Mouse (Mus musculus): ENCODE data around the gene Gjb6. TPM values are rescaled to one million over a fixed set of nuclear protein-coding genes. Genes with fewer than 3 reads are reported as not detected.

The Gjb6 gene
- not detected for total RNA-seq (2021)
- long read RNA-seq, experiment 1: 0 reads
- long read RNA-seq, experiment 2: 0 reads

DNA sequence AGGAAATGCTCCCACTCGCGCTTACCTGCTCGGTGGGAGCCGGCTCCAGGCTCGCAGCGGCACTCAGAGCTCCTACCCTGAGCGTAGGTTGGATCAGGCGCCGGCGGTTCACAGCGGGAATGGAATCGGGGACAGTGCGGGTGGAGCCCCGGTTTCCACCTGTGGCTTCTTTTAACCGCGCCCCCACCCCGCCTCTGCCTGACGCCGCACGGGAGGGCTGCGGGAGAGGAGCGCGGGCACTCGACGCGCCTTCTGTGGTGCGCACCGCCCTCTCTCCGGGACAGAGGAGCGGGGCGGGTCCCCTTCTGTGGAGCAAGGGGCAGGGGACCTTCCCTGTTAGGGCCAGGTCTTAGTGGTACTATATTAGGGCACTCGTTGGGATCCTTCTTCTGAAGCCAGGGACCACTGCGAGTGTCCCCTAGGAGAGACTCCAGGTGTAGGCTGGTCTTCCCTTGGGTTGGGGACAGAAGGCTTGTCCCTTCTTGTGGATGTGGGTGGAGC, at the start of gene Gjb6:
TSS of gene Gjb6 (minus strand) at position 451 of the 501 bp plus-strand sequence.
- no peak for DNase-seq

DNA sequence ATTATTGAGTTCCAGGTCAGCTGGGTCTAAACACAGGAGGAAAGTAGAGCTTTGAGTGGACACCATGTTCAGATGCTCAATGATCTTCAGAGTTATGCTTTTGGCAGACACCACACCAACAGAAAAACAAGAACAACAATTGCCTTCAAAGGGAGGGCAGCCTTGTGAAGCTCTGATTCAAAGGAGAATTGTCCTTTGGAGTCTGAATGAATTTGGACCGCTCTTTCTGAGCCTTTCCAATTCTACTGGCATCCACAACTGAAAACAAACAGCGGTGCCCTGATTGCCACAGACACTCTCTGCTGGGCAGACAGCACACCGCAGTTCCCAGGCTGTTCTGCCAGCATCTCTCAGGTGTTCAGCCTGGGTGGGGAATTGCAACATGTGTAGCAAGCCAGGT, 32.1 kb upstream of the Gjb6 start:
- DNase-seq: no peak

DNA sequence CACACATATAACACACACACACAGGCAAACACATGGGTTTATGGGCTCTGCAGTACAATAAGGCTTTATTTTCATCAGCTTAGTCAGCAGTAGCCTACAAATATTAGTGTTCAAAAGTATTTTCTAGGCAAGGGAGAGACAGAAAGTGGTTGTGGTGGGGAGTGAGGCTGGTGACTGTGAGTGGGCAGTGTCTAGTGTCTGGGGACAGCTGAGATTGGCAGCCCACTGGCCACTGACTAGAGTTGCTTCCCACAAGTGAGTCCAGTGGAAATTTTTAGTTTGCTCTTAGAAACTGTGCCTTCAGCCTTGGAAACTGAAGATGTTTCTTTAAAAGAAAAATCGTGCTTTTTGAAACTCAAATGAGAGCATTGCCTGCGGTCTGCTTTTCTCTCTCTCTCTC, 28.4 kb upstream of the Gjb6 start:
- DNase-seq: no peak

DNA sequence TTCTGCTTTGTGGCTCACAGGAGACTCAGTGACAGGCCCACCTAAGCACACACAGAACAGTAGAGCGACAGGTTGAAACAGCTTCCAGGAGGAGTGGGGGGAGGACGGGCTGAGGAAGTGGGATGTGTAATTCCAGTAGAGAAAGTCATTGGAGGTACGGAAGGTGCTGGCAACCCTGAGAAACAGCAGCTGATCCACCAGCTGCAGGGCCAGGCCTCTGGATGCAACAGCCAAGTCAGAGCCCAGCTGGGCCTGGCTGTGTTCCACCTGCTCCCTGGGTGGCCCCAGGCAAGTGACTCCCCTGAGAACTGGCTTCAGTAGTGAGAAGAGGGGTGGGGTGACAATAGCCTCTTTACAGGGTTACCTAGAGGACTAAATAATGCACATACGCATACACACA, 27.8 kb upstream of the Gjb6 start:
- peak; percentile 6 to 37 for DNase-seq

DNA sequence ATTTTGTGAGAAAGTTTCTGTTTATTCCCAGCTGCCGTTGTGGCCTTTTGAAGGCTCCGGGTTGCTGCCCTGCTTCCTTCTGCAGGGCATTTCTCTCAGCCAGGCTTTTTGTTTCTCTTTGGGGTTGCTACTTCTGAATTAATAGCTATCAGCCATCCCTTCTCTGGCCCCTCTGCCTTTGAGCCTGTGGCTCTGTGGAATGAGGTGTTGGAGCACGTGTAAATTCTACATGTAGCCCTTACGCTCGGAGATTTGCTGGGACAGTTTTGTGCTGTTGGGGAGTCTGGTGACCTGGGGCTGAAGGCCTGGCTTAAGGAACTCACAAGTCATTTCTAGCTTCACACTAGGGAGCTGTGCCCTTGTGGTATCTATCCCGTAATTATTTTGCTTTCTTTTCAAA, 21.5 kb upstream of the Gjb6 start:
- DNase-seq: no peak

DNA sequence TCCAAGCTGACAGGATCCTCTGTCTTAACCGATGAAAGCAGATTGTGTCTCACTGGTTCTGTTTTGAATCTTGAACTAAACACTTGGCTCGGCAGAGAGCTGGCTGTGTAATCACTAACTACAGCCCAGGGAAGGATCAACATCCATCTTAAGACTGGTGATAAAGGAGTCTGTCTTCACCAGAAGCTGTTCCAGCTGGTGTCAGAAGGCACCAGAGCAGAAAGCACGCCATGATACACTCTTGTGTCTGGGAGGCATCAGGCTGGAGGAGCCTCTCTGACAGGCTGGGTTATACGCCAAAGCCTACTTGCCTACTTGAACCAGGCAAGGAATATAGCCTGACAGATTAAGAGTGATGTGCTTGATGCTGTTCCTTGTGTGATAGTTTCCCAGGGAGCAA, 12.3 kb upstream of the Gjb6 start:
- DNase-seq: no peak

DNA sequence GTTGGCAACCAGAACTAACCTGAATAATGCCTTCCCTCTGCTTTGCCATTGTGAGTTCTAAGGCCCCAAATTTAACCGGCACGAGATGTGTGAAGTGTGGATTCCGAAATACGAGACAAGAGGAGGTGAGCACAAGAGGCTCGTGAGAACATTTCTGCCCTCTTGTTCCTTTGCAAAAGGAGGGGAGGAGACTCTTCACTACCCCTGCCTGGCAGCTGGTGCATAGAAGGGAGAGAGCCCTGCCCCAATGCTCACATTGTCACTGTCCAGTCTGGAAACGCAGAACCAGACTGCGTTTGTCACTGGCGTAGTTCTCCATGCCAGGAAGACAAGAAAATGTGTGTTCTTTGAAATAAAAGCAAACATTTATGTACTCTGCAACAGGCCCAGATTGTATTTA, 1.9 kb upstream of the Gjb6 start:
- no peak for DNase-seq

DNA sequence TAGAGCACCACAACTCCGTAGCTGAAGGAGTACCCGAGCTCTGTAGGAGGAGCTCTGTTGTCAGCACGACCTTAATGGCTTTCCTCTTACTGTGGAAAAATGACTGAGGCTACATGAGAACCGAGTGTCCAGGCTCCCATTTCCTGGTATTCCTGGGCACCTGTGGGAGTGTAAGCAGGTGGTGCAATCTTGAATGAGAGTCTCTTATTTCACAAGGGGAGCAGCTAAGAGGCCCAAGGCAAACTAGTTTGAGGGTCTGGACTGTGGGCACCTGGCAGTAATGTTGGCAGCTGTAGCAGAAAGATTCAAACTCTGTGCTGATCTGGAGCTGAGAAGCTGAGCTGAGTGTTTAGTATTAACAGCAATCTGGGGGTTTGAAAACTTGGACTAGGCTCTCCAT, 6.0 kb downstream of the Gjb6 start:
- DNase-seq: no peak

DNA sequence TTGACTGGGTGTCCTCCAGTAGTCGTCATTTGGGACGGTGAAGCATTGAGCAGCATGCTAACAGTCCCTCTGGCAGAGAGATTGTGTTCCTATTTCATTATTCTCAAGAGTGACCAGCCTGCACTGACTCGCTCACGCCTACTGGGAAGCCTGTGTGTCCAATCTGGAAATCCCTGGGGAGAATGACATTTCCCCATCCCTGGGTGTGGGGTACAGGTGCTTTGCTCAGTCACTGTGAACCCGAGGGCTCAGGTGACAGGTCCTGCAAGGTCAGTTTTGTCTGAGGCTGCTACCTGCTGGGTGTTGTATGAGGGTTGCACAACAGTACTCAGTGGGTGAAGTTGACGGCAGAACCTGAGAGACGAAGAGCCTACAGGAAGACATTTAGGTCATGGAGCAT, 11.1 kb downstream of the Gjb6 start:
- no peak for DNase-seq

DNA sequence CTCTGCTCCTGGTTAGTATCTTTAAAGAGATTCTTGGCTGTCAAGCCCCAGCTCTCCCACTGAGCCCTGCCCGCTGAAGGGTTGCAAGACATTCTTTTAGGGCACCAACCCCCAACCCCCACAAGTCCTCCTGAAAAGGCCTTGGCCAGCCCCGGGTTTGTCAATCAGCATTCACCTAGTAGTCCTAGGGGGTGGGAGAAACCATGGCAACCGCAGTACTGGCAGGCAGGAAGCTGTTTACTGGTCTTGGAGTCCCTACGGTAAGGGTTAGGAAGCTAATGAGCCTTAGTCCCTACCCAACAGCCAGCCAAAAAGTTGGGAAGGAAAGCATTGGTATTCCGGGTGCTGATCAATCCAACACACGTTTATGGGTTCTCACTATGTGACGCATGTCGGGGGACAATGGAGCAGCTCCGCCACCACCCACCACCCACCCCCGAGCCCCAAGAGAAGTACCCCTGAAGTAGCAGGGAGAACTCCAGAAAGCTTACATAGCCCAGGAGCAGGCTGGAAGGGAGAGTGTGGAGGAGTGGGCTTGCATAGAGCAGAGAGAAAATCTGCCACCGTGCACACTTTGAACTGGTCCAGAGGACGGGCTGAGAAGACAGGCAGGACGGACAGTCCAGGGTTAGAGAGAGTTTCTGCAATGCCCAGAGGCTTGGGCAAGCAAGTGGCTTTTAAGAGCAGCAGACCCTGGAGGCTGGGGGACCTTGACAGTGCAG, 17.4 kb downstream of the Gjb6 start, which contains the start of gene Gm4491:
TSS of gene Gm4491 (minus strand) at position 61 of the 722 bp plus-strand sequence.
- DNase-seq: no peak

DNA sequence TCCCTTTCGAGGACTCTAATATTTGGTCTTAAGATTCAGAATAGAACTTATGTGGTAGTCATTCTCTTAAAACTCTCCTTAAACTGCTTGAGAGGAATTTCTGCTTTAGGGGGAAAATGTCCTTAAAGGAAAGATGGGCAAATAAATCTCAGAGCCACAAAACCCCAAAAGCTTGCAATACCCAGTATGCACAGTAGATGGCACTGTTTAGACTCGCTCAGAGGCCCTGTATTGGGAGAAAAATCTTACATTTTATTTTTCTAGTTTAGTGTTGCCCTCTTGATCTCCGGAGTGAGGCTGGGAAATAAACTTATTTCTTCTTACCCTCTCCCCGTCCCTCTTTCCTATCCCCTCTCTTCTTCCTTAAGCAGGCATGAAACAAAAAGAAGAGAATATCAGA, 24.2 kb downstream of the Gjb6 start:
- peak; percentile 8 to 45 for DNase-seq

DNA sequence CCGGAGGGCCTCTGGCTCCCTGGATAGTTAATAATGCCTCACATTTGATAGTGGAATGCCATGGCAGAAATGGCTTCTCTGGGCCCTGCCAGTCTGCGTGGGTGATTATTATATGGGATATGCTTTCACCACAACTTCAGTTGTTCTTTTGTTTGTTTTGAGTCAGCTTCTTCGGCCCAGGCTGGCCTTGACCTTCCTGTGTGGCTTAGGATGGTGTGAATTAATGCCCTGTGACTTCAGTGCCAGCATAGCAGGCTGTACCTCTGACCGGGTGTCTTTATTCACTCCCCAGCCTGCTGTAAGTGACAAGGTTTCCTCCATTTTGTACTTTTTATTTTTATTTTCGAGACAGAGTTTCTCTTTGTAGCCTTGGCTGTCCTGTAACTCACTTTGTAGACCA, 25.5 kb downstream of the Gjb6 start:
- peak; percentile 48 to 49 for DNase-seq

DNA sequence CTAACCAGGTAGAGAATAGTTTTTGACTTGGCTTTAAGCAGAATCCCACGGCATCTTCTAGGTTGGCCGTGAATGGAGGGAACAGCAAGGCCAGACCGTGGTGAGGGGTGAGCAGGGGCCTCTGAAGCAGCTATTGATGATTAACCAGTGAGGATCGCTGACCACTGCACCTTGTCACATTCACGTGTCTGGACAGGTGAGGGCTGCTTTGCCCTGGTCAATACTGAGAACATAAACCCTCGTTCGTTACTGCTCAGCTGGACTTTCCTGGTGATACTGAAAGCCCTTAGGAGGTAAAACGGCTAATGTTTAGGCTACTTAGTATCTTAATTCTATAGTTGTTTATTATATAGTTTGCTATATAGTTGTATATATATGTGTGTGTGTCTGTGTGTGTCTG, 26.3 kb downstream of the Gjb6 start:
- DNase-seq: no peak

DNA sequence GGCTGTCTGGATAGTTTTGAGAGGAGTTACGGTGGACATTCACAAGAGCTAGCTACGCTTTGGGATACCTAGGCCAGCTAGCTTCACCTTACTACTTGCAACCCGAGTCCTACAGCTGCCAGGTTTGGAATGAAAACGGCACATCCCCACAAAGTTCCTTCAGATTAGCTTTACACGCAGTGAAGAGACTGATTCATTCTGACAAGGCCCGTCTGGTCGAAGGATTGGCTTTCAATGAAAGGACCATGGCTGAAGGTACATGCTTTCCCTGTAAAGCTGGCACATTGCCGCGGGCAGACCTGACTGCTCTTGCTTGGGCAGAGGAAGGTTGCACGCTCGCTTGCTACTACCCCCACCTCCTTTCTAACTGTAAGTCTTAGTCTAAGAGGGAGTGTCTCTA, 27.7 kb downstream of the Gjb6 start:
- no peak for DNase-seq

DNA sequence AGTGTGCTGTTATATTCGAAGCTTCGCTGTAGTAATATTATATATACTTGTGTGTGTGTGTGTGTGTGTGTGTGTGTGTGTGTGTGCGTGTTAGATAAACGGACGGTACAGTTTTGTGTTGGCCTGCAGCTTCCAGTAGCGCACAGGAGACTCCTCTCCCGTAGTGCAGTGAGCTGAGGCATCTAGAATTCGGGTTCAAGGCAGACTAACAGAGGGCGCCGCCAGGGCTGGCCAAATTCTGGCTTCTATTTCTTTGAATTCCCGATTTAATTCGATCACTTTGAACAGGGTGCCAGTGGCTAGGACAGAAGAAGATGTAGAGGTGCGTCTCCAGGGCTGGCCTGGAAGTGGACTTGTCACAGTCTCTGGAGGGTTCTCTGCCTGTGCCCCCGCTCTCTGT, 28.3 kb downstream of the Gjb6 start:
- DNase-seq: no peak

DNA sequence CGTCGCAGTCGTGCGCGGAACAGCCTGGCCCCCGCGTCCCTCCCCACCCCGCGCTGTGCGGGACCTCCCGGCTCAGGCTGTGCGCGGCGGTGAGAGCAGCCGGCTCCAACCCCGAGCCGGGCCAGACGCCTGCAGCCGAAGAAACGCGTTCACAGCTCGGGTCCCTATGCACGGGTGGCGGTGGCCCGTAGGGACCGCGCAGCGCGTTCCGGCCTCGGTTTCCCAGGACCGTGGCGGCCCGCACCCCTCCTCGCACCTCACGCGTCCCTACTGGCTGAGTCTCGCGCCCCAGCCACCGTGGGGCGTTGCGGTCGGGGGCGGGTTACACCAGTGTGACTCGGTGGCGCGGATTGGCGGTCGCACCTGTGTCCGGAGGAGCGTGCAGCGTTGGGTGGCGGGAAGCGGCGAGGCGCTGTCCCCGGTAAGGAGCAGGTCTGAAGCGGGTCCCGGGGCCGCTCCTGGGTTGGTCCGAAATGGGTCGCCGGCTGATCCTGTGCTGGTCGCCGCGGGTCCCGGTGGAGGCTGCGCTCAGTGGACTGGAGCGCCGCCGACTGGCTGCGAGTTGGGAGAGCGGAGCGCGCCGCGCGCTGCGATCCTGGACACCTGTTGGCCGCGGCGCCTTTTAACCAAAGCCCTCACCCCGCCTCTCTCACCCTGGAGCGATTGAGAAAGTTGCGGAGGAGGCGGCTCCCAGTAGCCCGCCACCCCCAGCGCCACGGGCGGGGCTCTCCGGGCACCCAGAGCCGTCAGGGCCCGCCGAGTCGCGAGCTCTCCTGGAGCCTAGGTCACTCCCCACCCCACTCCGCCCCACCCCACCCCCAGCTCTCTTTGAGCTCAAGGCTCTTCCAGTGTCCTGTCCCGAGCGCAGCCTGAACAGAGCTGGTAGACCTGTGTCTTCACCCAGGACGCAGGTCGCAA, 29.0 kb downstream of the Gjb6 start, which contains the start of gene Gjb2:
TSS of gene Gjb2 (minus strand) at position 597 of the 918 bp plus-strand sequence.
- peak; percentile 66 to 67 for DNase-seq

DNA sequence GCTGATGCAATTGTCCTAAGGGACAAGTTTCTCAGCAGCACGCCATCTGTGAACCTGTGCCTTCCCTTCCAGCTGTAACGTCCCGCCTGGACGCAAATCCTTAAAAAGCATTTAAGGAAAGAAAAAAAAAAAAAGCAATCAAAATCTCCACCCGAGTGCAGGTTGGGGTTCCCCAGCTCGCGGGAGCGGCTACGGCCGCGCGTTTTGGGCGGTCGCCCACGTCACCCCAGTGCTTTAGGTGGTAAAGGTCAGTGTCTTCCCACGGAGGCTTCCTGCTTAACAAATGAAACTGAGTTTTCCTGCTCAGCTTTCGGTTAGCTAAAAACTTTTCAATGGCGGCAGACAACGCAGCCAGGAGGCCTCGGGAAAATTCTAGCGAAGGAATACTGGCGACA, 29.7 kb downstream of the Gjb6 start:
- DNase-seq: peak; percentile 43 to 44

DNA sequence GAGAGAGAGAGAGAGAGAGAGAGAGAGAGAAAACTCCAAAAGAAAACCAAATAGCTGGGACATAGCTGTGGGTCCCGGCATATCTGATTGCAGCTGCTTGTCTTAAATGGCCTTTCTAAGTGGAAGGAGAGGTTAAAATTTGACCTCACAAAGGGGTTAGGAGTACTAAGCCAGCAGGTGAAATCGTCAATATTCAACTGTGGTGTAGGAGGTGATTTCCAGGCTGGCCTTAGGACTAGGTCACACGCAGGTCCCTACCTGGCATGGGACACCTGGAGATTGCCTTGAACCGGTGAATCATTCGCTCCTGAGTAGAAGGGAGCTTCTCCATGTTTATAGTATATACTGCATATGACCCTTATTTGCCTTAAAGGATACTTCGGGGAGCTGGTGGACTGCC, 30.3 kb downstream of the Gjb6 start:
- no peak for DNase-seq

DNA sequence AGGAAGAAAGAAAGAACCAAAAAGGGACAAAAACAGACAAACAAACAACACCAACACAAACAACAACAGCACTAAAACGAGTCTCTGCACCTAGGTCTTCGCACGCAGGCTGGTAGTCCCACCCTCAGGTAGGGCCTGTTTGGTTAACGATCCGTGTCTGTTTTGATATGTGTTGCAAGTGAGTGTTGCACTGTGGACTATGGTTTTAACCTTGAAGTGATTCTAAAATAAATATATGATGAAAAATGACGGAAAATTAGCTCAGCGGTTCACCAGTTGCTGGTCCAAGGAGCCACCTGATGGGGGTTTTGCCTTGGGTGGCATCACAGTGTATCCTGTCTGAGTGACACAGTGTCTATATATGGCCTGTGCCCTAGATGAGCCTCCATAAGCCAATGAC, 31.8 kb downstream of the Gjb6 start:
- DNase-seq: no peak

DNA sequence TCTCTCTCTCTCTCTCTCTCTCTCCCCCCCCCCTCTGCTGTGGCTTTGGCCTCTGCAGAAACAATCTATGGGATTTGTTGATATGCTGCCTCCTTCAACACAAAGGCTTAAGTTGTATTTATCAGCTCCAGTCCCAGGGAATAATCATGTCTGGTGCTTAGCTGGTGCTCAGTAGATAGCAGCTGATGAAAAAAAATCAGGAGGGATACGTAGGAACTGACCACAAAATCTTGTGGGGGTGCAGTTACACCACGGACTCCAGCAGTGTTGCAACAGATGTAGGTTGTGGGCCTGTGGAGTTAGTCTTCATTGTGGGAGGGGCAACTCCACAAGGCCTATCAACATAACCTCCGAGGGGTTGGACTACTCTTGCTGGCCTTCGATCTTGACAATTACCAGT, 37.6 kb downstream of the Gjb6 start:
- no peak for DNase-seq

DNA sequence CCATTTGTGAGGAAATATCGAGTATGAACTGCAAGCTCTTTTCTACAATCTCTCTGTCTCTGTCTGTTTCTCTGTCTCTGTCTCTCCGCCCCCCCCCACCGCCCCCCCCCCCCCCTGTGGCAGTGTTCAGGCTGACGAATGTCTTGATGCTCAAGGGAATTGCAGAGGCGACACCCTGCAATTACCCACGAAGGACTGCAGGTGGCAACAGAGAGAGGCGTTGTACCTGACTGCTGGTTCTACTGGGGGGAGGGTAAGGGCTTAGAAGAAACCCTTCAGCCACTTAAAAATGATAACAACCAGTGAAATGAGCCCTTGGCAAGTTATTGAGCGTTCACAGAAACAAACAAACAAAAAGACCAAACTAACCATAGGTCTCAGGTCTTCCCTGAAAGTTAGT, 40.4 kb downstream of the Gjb6 start:
- peak; percentile 65 to 71 for DNase-seq

DNA sequence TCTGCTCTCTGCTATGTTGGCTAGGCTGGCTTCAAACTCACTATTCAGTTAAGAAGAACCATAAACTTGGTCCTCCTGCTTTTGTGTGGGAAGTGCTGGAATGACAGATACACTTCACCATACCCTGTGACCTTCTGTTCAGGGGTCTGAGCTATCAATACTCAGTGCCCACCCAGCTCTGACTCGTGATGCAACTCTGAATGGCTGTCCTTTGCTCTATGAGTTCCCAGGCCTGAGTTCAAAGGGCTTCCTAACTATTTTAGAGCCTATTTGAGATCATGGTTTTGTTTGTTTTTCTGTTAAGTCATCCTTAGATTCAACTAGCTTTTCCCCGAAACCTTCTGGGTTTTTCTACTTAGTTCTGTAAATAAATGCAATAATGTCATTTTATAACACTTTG, 43.4 kb downstream of the Gjb6 start:
- DNase-seq: no peak

DNA sequence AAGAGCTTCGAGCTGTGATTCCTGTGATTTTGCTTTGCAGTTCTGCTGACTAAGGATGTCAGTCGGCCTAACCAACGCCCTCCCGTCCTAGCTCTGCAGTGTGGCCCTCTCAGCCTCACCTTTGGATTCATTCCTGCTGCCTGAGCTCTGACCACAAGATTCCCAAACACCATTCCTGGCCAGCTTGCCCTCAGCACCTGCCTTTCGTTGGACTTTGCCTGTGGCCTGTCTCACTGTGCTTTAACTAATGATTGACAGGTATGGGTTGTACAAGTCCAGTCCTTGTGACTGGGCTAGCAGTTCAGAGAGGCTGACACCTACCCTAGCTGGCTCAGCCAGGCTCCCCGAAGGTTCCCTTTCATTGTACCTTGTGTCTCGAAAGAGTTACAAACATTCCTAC, 44.3 kb downstream of the Gjb6 start:
- DNase-seq: no peak

Measured in adrenal gland, postnatal 36 days (tissue).